Mouse (Mus musculus) layer of hippocampus, adult 11-12 months (tissue): Measurements from ENCODE around the gene Ptms.
"Not testable (repeated sequence)": the region's sequence is repeated elsewhere in the genome, so short reads cannot be mapped to it uniquely, and the experiment has no call there.

Source experiments
- DNase-seq: peaks from one replicate; pipeline ENCODE4 v3.0.0; 2022; ENCODE audit warnings: low spot score

Ptms gene

GRCm38 (mm10) chr6:124904161-124904981 is 15.5 kb downstream of the Ptms start:
- peak; percentile 84 for DNase-seq

GRCm38 (mm10) chr6:124903580-124904151 is 16.2 kb downstream of the Ptms start:
- DNase-seq = peak; percentile 95

- DNase-seq = no peak
Observed at GRCm38 (mm10) chr6:124901851-124902250, 18.1 kb downstream of the Ptms start.

- peak; percentile 73 for DNase-seq
Observed at GRCm38 (mm10) chr6:124900801-124901480, 19.0 kb downstream of the Ptms start.

DNA sequence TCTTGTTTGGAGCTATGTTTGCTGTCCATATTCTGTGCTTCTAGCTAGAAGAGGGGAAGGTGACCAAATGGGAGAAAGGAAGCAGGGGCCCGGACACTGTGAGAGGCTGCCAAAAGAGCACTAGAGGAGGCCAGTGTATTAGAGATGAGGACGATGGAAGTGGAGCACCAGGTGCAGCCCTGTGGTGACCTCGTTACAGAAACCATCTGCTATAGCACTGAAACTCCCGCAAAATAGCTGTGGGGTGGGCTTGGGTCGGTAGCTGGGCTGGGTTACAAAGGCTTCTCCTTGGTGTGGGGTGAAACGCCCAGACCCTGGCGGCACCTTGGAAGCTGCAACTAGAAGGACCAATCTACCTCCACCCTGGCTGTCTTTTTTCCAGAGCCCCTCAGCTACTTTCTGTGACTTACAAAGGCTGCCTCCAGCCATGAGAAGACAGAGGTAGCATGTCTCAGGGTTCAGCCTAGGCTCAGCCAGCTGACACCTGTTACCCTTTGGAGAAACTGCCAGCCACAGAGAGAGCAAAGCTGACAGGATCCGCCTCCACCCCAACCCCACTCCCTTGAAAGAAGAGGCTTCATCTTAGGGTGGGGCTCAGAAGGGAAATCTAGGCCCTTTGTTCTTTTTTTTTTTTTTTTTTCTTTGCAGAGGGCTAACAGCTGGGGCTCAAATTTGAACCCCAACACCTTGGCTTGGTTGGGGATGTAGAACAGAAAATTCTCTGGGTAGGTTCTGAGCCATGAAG is 19.7 kb downstream of the Ptms start:
- no peak for DNase-seq

GRCm38 (mm10) chr6:124898359-124898758 is 21.5 kb downstream of the Ptms start:
- no peak for DNase-seq

DNA sequence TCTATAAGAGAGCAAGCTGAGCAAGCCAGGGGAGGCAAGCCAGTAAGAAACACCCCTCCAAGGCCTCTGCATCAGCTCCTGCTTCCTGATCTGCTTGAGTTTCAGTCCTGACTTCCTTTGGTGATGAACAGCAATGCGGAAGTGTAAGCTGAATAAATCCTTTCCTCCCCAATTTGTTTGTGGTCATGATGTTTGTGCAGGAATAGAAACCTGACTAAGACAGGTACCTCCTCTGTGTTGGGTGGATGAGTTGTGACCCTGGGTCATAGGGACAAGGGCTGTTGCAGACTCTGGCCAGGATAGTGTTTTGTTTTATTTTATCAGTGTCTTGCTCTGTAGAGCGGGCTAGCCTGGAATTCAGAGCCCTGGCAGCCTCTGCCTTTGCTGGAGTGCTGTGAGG is 25.8 kb downstream of the Ptms start:
- not testable (repeated sequence) for DNase-seq

DNA sequence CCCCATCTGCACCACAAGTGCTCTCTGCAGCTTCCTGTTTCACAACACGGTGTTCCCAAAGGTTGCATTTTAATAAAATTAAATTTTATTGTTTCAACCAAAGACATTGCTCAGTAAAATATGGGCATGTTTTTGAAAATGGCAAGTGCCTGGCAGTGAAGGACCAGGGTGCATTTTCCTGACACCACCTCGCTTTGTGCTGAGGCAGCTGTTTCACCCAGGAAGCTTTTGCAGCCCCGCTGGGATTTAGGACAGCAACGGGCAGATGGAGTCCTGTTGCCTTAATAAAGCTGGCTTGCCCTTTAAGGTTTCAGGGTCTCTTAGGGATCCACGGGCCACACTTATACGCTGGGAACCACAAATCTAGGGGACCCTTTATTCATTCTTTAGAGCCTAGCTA is 28.9 kb downstream of the Ptms start:
- no peak for DNase-seq

GRCm38 (mm10) chr6:124888555-124889125 is 31.3 kb downstream of the Ptms start:
- DNase-seq = no peak

- DNase-seq = no peak
Observed at GRCm38 (mm10) chr6:124887986-124888385, 31.9 kb downstream of the Ptms start, which contains the start of gene Cd4. TSS of gene Cd4 (minus strand) at chr6:124888221.

DNA sequence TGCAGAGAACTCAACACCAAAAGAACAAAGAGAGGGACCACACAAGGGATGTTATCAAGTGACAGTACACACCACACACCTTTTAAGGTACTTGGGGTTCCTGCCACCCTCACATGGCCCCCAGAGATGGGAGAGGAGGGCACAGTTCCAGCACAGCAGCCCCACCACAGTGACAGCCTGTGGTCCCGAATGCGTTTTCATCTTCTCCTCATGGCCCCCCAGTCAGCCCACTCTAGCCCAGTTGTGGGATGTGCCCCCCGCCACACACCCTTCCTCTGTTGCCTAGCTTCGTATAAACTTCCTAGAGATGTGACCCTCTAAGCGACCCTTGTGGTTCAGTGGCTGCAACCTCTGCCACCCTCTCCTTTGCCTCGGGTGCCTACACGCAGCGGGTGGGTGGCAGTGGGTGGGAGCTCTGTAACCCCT is 33.9 kb downstream of the Ptms start:
- no peak for DNase-seq

DNA sequence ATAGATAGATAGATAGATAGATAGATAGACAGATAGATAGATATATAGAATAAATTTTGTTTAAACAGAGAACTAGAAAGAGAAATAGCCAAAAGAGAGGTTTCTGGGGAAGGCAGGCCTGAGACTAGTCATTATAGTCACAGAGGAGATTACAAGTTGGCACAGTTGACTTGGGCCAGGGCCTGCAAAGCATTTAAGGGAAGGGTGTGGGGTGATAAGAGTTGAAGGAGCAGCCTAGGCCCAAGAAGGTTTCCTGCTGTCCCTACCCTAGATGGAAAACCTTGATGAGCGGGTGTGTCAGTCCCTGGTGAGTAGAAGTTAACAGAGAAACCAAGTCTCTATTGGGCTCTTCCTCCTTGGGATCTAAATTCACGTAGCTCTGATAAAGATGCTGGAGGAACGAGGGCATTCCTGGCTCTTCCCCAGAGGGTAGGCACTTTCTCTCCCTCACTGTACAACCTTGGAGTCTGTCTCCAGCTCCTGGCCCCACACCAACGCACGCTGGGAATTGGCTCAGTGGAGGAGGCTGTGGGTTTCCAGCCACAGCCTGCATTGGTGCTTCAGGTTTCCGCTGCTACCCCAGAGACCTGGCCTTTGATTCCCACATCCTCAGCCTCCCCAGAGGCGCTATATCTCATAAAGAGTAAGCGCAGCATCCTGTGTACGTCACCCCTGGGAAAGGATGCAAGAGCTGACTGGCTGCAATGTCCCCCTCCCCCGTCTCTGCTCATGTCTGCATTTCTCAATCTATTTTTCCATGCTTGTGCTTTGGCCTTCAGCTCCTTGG is 35.0 kb downstream of the Ptms start:
- DNase-seq = no peak

- no peak for DNase-seq
Observed at GRCm38 (mm10) chr6:124883351-124883750, 36.6 kb downstream of the Ptms start.

- no peak for DNase-seq
Observed at GRCm38 (mm10) chr6:124881821-124882220, 38.1 kb downstream of the Ptms start.

GRCm38 (mm10) chr6:124879390-124879789 is 40.5 kb downstream of the Ptms start:
- DNase-seq = no peak

GRCm38 (mm10) chr6:124874348-124874747 is 45.6 kb downstream of the Ptms start:
- no peak for DNase-seq

GRCm38 (mm10) chr6:124866560-124866959 is 53.3 kb downstream of the Ptms start:
- DNase-seq = no peak

DNA sequence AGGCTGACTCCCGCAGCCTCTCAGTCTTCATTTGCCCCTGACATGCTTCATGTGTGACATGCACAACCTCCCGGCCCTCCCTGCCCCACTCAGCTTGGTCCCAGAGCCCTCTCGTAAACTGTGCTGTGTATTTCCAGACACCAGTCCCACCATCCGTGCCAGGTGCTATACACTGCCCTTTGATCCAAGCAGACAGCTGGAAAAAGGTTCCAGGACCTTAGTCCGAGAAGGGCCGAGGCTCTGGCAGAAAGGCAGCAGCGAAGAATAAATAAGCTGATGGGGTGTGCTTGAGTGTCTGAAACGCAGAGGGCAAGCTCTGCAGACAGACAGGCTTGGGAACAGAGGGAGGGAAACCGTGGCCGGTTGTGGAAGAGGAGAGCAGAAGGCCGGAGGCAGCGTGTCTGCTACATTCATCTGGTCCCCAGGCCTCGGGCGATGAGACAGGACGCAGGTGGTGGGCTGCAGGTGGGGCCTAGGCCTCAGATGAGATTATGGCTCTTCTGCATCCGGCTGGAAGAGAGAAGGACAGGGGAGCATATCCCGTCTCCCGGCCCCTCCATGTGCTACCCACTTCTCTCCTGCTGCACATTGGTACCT is 54.0 kb downstream of the Ptms start:
- DNase-seq = no peak
